Mouse (Mus musculus) heart, embryonic 14.5 days (tissue): Measurements from ENCODE around the gene Ggn. TPM values are rescaled to one million over a fixed set of nuclear protein-coding genes. Genes with fewer than 3 reads are reported as not detected.
"Not testable (repeated sequence)": the region's sequence is repeated elsewhere in the genome, so short reads cannot be mapped to it uniquely, and the experiment has no call there.

Experiments
- ATAC-seq: fragments of 200-750 bp; cut with Nextera tagmentation; 2 replicates; pipeline ENCODE4 v1.8.0; 2017; ENCODE audit warnings: low read depth, moderate TSS enrichment; ENCODE audit not compliant: insufficient number of reproducible peaks, insufficient read depth, low FRiP score
- H3K27ac ChIP-seq, 2 experiments: fragments of 200-500 bp in 1 of 2; fragments of 300-500 bp in 1 of 2; sonication (generic) in 1 of 2; replicated peaks in 1 of 2; 2 replicates each; pipeline ENCODE4 v1.5.1; 2012 to 2014; ENCODE audit warnings: low read depth in 2 of 2, low read length in 2 of 2, control low read depth in 1 of 2, mild to moderate bottlenecking in 1 of 2, mixed read lengths in 1 of 2; ENCODE audit not compliant: control insufficient read depth in 1 of 2, insufficient read depth in 1 of 2
- H3K27me3 ChIP-seq: fragments of 300-500 bp; sonication (generic); 2 replicates; pipeline ENCODE4 v1.6.1; 2014; ENCODE audit warnings: mild to moderate bottlenecking, low read length, control low read depth; ENCODE audit not compliant: control insufficient read depth, insufficient read depth
- H3K36me3 ChIP-seq: fragments of 300-500 bp; sonication (generic); 2 replicates; pipeline ENCODE4 v1.6.1; 2014; ENCODE audit warnings: mild to moderate bottlenecking, control low read depth, low read length, mixed read lengths; ENCODE audit not compliant: control insufficient read depth, insufficient read depth
- H3K4me1 ChIP-seq, 2 experiments: fragments of 200-500 bp in 1 of 2; fragments of 300-500 bp in 1 of 2; sonication (generic) in 1 of 2; 2 replicates each; pipeline ENCODE4 v1.6.1; 2012 to 2014; ENCODE audit warnings: low read length in 2 of 2, control low read depth in 1 of 2, mixed read lengths in 1 of 2; ENCODE audit not compliant: control insufficient read depth in 2 of 2, insufficient read depth in 2 of 2
- H3K4me2 ChIP-seq: fragments of 300-500 bp; sonication (generic); 2 replicates; pipeline ENCODE4 v1.6.1; 2014; ENCODE audit warnings: mild to moderate bottlenecking, low read length
- H3K4me3 ChIP-seq, 2 experiments: fragments of 200-500 bp in 1 of 2; fragments of 300-500 bp in 1 of 2; sonication (generic) in 1 of 2; 2 replicates each; pipeline ENCODE4 v1.5.1; 2012 to 2014; ENCODE audit warnings: low read length in 2 of 2, mild to moderate bottlenecking in 2 of 2, control low read depth in 1 of 2, low read depth in 1 of 2, moderate library complexity in 1 of 2; ENCODE audit not compliant: control insufficient read depth in 1 of 2, insufficient read depth in 1 of 2
- H3K9ac ChIP-seq: fragments of 300-500 bp; sonication (generic); 2 replicates; pipeline ENCODE4 v1.6.1; 2014; ENCODE audit warnings: mild to moderate bottlenecking, low read length
- H3K9me3 ChIP-seq: fragments of 300-500 bp; sonication (generic); 2 replicates; pipeline ENCODE4 v1.6.1; 2016; ENCODE audit warnings: low read length, control low read depth; ENCODE audit not compliant: control insufficient read depth
- WGBS: fragments of 180-500 bp; shearing (Covaris S2); extraction: QIAGEN DNeasy Blood & Tissue Kit; methylation state at CpG from one replicate; pipeline ENCODE4 v1.1.7; 2014; 5-methylcytosine and 5-hydroxymethylcytosine counted together
- polyA plus RNA-seq: library from polyadenylated mRNA; unstranded; fragments of >200 nt; fragmentation: Nextera tagmentation; extraction: Ambion mirVana; gene quantifications from 2 replicates; pipeline ENCODE4 v1.2.1, GENCODE M21; 2014

Ggn gene
- polyA plus RNA-seq, 1 experiment from 2014 or later: 0.86 TPM

- 2% methylated on average over 13 of the region's 20 CpGs for WGBS
- Histone ChIP-seq H3K36me3 (no peaks in the 10 kb centered on the region), H3K27ac (no peak within 1 kb of the TSS), H3K4me3 (peak within 1 kb of the TSS; percentile 12 to 17; a peak in 2 of 4 replicates), H3K9me3 (no peaks in the 10 kb centered on the region), H3K27me3 (peaks cover 24% of the 10 kb centered on the region), H3K4me1 (peaks cover 0 to 3% of the 10 kb centered on the region in 2 experiments; a peak in 1 of 4 replicates), H3K9ac (no peak within 1 kb of the TSS), H3K4me2 (peak within 1 kb of the TSS; percentile 40)
- no peak for ATAC-seq
Measured at GRCm38 (mm10) chr7:29134693-29135386, 35.2 kb upstream of the Ggn start, which contains the start of gene Rasgrp4. Rasgrp4 (plus strand) TSS chr7:29134851.

GRCm38 (mm10) chr7:29137429-29137828, 32.6 kb upstream of the Ggn start:
- Histone ChIP-seq H3K9ac (no peak overlapping the region), H3K27ac (no peak overlapping the region), H3K4me1 (peaks cover 0 to 3% of the 10 kb centered on the region in 2 experiments; a peak in 1 of 4 replicates), H3K4me3 (no peak overlapping the region), H3K27me3 (peaks cover 24% of the 10 kb centered on the region), H3K9me3 (no peaks in the 10 kb centered on the region), H3K4me2 (0 out of 2 replicates have a peak overlapping the region, but pooled peaks have one; percentile 11), H3K36me3 (no peaks in the 10 kb centered on the region)
- 25% methylated on average over 16 of the region's 16 CpGs for WGBS
- no peak for ATAC-seq

GRCm38 (mm10) chr7:29139237-29139636, 30.8 kb upstream of the Ggn start:
- H3K4me2 ChIP-seq, H3K4me3 ChIP-seq, H3K9me3 ChIP-seq, H3K36me3 ChIP-seq, ATAC-seq, H3K9ac ChIP-seq, H3K27ac ChIP-seq, H3K4me1 ChIP-seq: not testable (repeated sequence)
- WGBS: 88% methylated on average over 3 of the region's 4 CpGs
- H3K27me3 ChIP-seq: peaks cover 24% of the 10 kb centered on the region

- no peak for ATAC-seq
- Histone ChIP-seq H3K4me3 (no peak overlapping the region), H3K27me3 (peaks cover 6% of the 10 kb centered on the region), H3K27ac (no peak overlapping the region), H3K36me3 (no peaks in the 10 kb centered on the region), H3K9ac (no peak overlapping the region), H3K9me3 (no peaks in the 10 kb centered on the region), H3K4me2 (no peak overlapping the region), H3K4me1 (peaks cover 0 to 3% of the 10 kb centered on the region in 2 experiments; a peak in 1 of 4 replicates)
- 82% methylated on average over 8 of the region's 8 CpGs for WGBS
Measured at GRCm38 (mm10) chr7:29141416-29141815, 28.6 kb upstream of the Ggn start.

GRCm38 (mm10) chr7:29144006-29144405, 26.0 kb upstream of the Ggn start:
- 85% methylated on average over 4 of the region's 4 CpGs for whole genome bisulfite sequencing
- Histone ChIP-seq H3K4me3 (no peak overlapping the region), H3K27ac (no peak overlapping the region), H3K36me3 (no peaks in the 10 kb centered on the region), H3K4me2 (no peak overlapping the region), H3K27me3 (no peaks in the 10 kb centered on the region), H3K9me3 (no peaks in the 10 kb centered on the region), H3K9ac (no peak overlapping the region), H3K4me1 (no peaks in the 10 kb centered on the region)
- no peak for ATAC-seq

- no peaks in the 10 kb centered on the region for H3K4me1 ChIP-seq
- 80% methylated on average over 7 of the region's 7 CpGs for WGBS
- H3K27ac ChIP-seq: no peak overlapping the region
- no peak for ATAC-seq
- no peaks in the 10 kb centered on the region for H3K36me3 ChIP-seq
- H3K4me2 ChIP-seq: no peak overlapping the region
- no peaks in the 10 kb centered on the region for H3K9me3 ChIP-seq
- no peak overlapping the region for H3K9ac ChIP-seq
- H3K27me3 ChIP-seq: no peaks in the 10 kb centered on the region
- no peak overlapping the region for H3K4me3 ChIP-seq
Measured at GRCm38 (mm10) chr7:29146625-29147367, 23.2 kb upstream of the Ggn start.

GRCm38 (mm10) chr7:29148771-29149170, 21.2 kb upstream of the Ggn start:
- Histone ChIP-seq H3K27me3 (no peaks in the 10 kb centered on the region), H3K9ac (no peak overlapping the region), H3K36me3 (no peaks in the 10 kb centered on the region), H3K4me1 (no peaks in the 10 kb centered on the region), H3K4me2 (no peak overlapping the region), H3K4me3 (no peak overlapping the region), H3K27ac (no peak overlapping the region), H3K9me3 (peaks cover under 1% of the 10 kb centered on the region; the same call in 1 of the 2 replicates)
- 85% methylated on average over 15 of the region's 15 CpGs for WGBS
- ATAC-seq: no peak
